Mouse (Mus musculus): ENCODE results near the gene St6gal1. TPM values are rescaled to one million over a fixed set of nuclear protein-coding genes. Genes with fewer than 3 reads are reported as not detected.

St6gal1 gene
- total RNA-seq, 1 experiment from 2014 or later = 50.5 TPM

Other genes with a start within 250 kb of the St6gal1 start
- gene Kng2, start 195.3 kb upstream of the St6gal1 start, total RNA-seq (2021) = 8.1 and 9.0 TPM in 2 replicates
- gene Kng1, start 166.9 kb upstream of the St6gal1 start, total RNA-seq (2021) = 0.24 and 13.8 TPM in 2 replicates
- 464 and 587 TPM in 2 replicates for gene Eif4a2, start 117.3 kb upstream of the St6gal1 start, total RNA-seq (2021)
- gene Rfc4, start 97.0 kb upstream of the St6gal1 start, total RNA-seq (2021) = 9.9 and 10.4 TPM in 2 replicates
- 138 and 160 TPM in 2 replicates for gene Adipoq, start 78.2 kb upstream of the St6gal1 start, total RNA-seq (2021)
- not detected in 2 replicates for gene Rtp1, start 204.4 kb downstream of the St6gal1 start, total RNA-seq (2021)